Mouse (Mus musculus): ENCODE results near the gene Clec5a. TPM values are rescaled to one million over a fixed set of nuclear protein-coding genes. Genes with fewer than 3 reads are reported as not detected.
"Not testable (repeated sequence)": the region's sequence is repeated elsewhere in the genome, so short reads cannot be mapped to it uniquely, and the experiment has no call there.

Gene Clec5a
- 0.72 and 0.77 TPM in 2 replicates for polyA plus RNA-seq (2014; fragmentation: Nextera tagmentation; extraction: Ambion mirVana)

DNA sequence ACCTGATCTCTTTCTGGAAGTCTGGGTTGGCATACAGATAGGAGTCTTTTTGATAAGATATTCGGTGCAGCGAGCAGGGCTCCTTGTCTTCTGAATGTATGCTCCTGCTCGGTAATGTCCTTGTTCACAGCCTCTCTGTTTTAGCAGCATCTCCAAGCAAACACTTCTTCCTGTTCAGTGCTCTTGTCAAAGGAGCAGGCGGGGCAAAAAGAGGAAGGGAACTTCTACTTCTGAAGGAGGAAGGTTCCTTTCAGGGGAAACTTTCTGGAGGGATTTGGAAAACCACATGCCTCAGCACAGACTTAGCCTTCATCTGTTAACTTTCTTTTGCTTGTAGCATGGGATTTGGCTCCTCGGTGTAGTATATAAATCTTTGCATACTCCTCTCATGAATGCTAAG is at the start of gene Clec5a:
Clec5a (minus strand) TSS at position 177 of the 400 bp plus-strand sequence.
- no peak for DNase-seq (ENCODE audit: low spot score)
- no peak for ATAC-seq (replicated peaks; ENCODE audit: low FRiP score)
- Histone ChIP-seq H3K27me3 (ENCODE audit: control insufficient read depth, insufficient read depth, low read length) (no peaks in the 10 kb centered on the region), H3K9ac (ENCODE audit: low read length) (no peak within 1 kb of the TSS), H3K9me3 (ENCODE audit: control insufficient read depth, low read length) (no peaks in the 10 kb centered on the region), H3K36me3 (ENCODE audit: control insufficient read depth, insufficient read depth, low read length) (no peaks in the 10 kb centered on the region), H3K27ac (ENCODE audit: low read depth, low read length) (no peak within 1 kb of the TSS), H3K4me3 (ENCODE audit: low read depth, low read length) (no peak within 1 kb of the TSS), H3K4me2 (ENCODE audit: low read depth, low read length, severe bottlenecking) (no peak within 1 kb of the TSS), H3K4me1 (replicated peaks; ENCODE audit: control insufficient read depth, insufficient read depth, low read length) (no peaks in the 10 kb centered on the region)
- 93% methylated on average over 5 of the region's 5 CpGs for WGBS

DNA sequence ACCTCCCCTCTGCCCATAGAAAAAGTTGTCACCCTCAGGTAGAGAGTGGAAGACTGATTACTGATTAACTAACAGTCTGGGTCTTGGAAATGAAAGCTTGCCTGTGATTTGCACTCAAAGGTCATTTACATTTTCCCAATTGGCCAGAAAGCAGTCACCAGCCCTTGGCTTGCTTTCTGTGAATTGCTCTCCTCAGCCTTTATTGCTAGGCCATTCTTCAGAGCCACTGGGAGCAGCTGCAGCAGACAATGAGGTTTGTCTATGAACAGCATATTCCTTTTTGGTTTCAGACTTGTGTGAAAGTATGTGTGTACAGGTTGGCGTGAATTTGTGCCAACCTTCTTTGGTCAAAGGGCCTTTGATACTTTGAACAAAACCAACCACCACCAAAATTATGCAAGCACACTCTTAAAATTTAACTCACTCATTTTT is 49.0 kb upstream of the Clec5a start:
- no peak for ATAC-seq (replicated peaks; ENCODE audit: low FRiP score)

DNA sequence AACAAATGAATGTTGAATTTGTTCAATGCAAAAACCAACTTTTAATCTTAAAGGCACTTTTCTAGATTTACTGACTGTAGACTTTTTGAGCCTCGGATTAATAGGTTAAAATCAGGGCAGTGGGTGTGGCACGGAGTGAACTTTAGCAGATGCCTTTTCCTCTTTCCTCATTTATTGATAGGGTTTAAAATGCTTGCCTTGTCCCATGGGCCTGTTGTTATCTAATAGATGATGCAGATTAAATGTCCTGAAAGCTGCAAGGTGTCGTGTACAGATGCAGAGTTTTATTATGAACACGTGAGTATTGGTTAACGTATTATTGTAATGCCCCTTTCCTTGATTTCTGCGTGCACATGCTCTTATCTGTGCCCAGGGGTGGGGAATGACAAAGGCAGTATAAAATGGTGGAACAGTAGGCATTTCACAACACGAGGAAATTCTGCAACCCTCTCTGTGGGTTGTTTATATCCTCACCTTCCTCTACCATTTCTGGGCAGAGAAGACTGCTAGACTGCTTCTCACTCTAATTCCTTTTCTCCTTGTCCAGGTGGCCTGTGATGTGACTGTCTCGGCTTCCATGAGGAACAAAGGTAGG is 42.9 kb upstream of the Clec5a start, which contains the start of gene Mgam:
Mgam (plus strand) TSS at position 426 of the 595 bp plus-strand sequence.
- ATAC-seq (replicated peaks; ENCODE audit: low FRiP score) (no peak), DNase-seq (ENCODE audit: low spot score) (no peak)
- H3K9ac ChIP-seq (ENCODE audit: low read length): no peak within 1 kb of the TSS
- H3K4me1 ChIP-seq (replicated peaks; ENCODE audit: control insufficient read depth, insufficient read depth, low read length): no peaks in the 10 kb centered on the region
- no peaks in the 10 kb centered on the region for H3K27me3 ChIP-seq (ENCODE audit: control insufficient read depth, insufficient read depth, low read length)
- H3K4me3 ChIP-seq (ENCODE audit: low read depth, low read length): no peak within 1 kb of the TSS
- WGBS: 86% methylated on average over 8 of the region's 8 CpGs
- no peak within 1 kb of the TSS for H3K4me2 ChIP-seq (ENCODE audit: low read depth, low read length, severe bottlenecking)
- no peak within 1 kb of the TSS for H3K27ac ChIP-seq (ENCODE audit: low read depth, low read length)
- H3K36me3 ChIP-seq (ENCODE audit: control insufficient read depth, insufficient read depth, low read length): no peaks in the 10 kb centered on the region
- H3K9me3 ChIP-seq (ENCODE audit: control insufficient read depth, low read length): no peaks in the 10 kb centered on the region

More for the DNA sequence above, 49.0 kb upstream of the Clec5a start:
- 55% methylated on average over 1 of the region's 1 CpGs for WGBS
- H3K36me3 ChIP-seq (ENCODE audit: control insufficient read depth, insufficient read depth, low read length): no peaks in the 10 kb centered on the region
- H3K27ac ChIP-seq (ENCODE audit: low read depth, low read length): no peak overlapping the region
- H3K4me1 ChIP-seq (replicated peaks; ENCODE audit: control insufficient read depth, insufficient read depth, low read length): no peaks in the 10 kb centered on the region
- no peak overlapping the region for H3K4me3 ChIP-seq (ENCODE audit: low read depth, low read length)
- H3K4me2 ChIP-seq (ENCODE audit: low read depth, low read length, severe bottlenecking): no peak overlapping the region
- no peaks in the 10 kb centered on the region for H3K27me3 ChIP-seq (ENCODE audit: control insufficient read depth, insufficient read depth, low read length)
- DNase-seq (ENCODE audit: low spot score): no peak
- H3K9ac ChIP-seq (ENCODE audit: low read length): no peak overlapping the region
- no peaks in the 10 kb centered on the region for H3K9me3 ChIP-seq (ENCODE audit: control insufficient read depth, low read length)

DNA sequence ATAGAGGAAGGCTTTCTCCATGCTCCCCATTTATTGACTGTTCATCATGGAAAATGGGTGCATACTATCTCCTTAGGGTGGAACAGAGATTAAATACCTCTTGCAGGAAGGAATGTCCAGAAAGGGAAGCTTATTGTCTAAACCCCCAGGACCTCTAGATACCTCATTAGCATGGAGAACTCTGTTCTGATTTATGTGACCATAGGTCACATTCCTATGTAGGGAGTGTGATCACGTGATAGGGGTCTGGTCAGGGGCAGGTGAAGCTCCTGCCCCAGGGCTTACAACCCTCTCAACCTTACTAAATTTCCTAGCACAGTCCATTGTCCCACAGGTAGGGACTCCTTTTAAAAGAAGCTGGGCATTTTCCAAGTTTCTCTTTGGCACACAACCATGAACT is 40.5 kb upstream of the Clec5a start:
- Histone ChIP-seq H3K36me3 (ENCODE audit: control insufficient read depth, insufficient read depth, low read length) (no peaks in the 10 kb centered on the region), H3K27ac (ENCODE audit: low read depth, low read length) (no peak overlapping the region), H3K9ac (ENCODE audit: low read length) (no peak overlapping the region), H3K9me3 (ENCODE audit: control insufficient read depth, low read length) (no peaks in the 10 kb centered on the region), H3K4me2 (ENCODE audit: low read depth, low read length, severe bottlenecking) (no peak overlapping the region), H3K27me3 (ENCODE audit: control insufficient read depth, insufficient read depth, low read length) (no peaks in the 10 kb centered on the region), H3K4me3 (ENCODE audit: low read depth, low read length) (no peak overlapping the region), H3K4me1 (replicated peaks; ENCODE audit: control insufficient read depth, insufficient read depth, low read length) (no peaks in the 10 kb centered on the region)
- WGBS: 59% methylated on average over 1 of the region's 1 CpGs
- DNase-seq (ENCODE audit: low spot score) (no peak), ATAC-seq (replicated peaks; ENCODE audit: low FRiP score) (no peak)

DNA sequence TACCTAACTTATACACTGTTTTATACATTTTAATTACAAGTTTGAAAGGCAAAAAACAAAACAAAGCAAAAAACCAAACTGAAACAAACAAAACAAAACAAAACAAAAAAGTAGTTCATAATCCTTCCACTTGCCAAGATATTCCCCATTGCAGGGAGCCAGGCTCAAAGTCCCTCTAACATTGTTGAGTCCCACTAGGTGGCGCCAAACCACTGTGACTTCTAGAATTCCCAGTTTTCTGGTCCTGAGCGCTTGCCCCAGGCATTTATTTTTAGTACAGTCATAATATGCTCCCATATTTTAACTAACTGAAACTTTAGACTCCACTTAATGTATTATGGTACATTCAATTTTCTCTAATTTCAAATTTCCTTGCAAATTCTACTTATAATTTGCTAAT is 32.3 kb upstream of the Clec5a start:
- 24% methylated on average over 2 of the region's 2 CpGs for WGBS
- peak; percentile 79 for ATAC-seq (replicated peaks; ENCODE audit: low FRiP score)

GRCm38 (mm10) chr6:40613260-40613852 is 27.7 kb upstream of the Clec5a start, which contains the start of gene Tas2r138:
TSS of gene Tas2r138 (minus strand) at chr6:40613310.
- Histone ChIP-seq H3K27me3 (ENCODE audit: control insufficient read depth, insufficient read depth, low read length) (no peaks in the 10 kb centered on the region), H3K4me3 (ENCODE audit: low read depth, low read length) (no peak within 1 kb of the TSS), H3K9me3 (ENCODE audit: control insufficient read depth, low read length) (no peaks in the 10 kb centered on the region), H3K27ac (ENCODE audit: low read depth, low read length) (no peak within 1 kb of the TSS), H3K36me3 (ENCODE audit: control insufficient read depth, insufficient read depth, low read length) (no peaks in the 10 kb centered on the region), H3K4me2 (ENCODE audit: low read depth, low read length, severe bottlenecking) (no peak within 1 kb of the TSS), H3K9ac (ENCODE audit: low read length) (no peak within 1 kb of the TSS), H3K4me1 (replicated peaks; ENCODE audit: control insufficient read depth, insufficient read depth, low read length) (no peaks in the 10 kb centered on the region)
- WGBS: 85% methylated on average over 4 of the region's 4 CpGs
- no peak for ATAC-seq (replicated peaks; ENCODE audit: low FRiP score)
- DNase-seq (ENCODE audit: low spot score): no peak

More for the DNA sequence above, 32.3 kb upstream of the Clec5a start:
- no peaks in the 10 kb centered on the region for H3K9me3 ChIP-seq (ENCODE audit: control insufficient read depth, low read length)
- peak; percentile 76 for DNase-seq (ENCODE audit: low spot score)
- no peaks in the 10 kb centered on the region for H3K4me1 ChIP-seq (replicated peaks; ENCODE audit: control insufficient read depth, insufficient read depth, low read length)
- no peak overlapping the region for H3K27ac ChIP-seq (ENCODE audit: low read depth, low read length)
- H3K9ac ChIP-seq (ENCODE audit: low read length): no peak overlapping the region
- H3K27me3 ChIP-seq (ENCODE audit: control insufficient read depth, insufficient read depth, low read length): no peaks in the 10 kb centered on the region
- H3K4me3 ChIP-seq (ENCODE audit: low read depth, low read length): no peak overlapping the region
- no peak overlapping the region for H3K4me2 ChIP-seq (ENCODE audit: low read depth, low read length, severe bottlenecking)
- H3K36me3 ChIP-seq (ENCODE audit: control insufficient read depth, insufficient read depth, low read length): no peaks in the 10 kb centered on the region

DNA sequence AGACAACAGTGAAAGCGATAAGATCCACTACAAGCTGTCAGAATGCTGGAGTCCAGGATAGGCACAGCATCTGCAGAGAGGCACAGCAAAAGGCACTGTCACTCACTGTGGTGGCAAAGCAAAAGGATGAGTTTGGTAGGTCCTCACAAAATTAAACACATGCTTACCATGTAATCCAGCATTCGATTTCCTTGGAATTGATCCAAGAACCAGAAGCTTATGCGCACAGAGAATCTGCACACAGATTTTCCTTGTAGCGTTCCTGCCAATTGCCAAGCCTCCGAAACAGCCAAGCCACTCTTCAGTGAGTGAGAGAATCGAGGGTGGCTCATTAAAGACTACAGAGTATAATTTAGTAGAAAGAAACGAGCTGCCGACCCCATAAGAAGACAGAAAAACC is 24.6 kb upstream of the Clec5a start:
- 88% methylated on average over 8 of the region's 8 CpGs for WGBS

GRCm38 (mm10) chr6:40607431-40607830 is 21.8 kb upstream of the Clec5a start:
- H3K27ac ChIP-seq (ENCODE audit: low read depth, low read length): no peak overlapping the region
- H3K9me3 ChIP-seq (ENCODE audit: control insufficient read depth, low read length): no peaks in the 10 kb centered on the region
- H3K36me3 ChIP-seq (ENCODE audit: control insufficient read depth, insufficient read depth, low read length): no peaks in the 10 kb centered on the region
- no peak overlapping the region for H3K4me3 ChIP-seq (ENCODE audit: low read depth, low read length)
- no peak overlapping the region for H3K9ac ChIP-seq (ENCODE audit: low read length)
- no peaks in the 10 kb centered on the region for H3K4me1 ChIP-seq (replicated peaks; ENCODE audit: control insufficient read depth, insufficient read depth, low read length)
- ATAC-seq (replicated peaks; ENCODE audit: low FRiP score) (no peak), DNase-seq (ENCODE audit: low spot score) (no peak)
- H3K4me2 ChIP-seq (ENCODE audit: low read depth, low read length, severe bottlenecking): no peak overlapping the region
- H3K27me3 ChIP-seq (ENCODE audit: control insufficient read depth, insufficient read depth, low read length): no peaks in the 10 kb centered on the region

More for the DNA sequence above, 24.6 kb upstream of the Clec5a start:
- ATAC-seq (replicated peaks; ENCODE audit: low FRiP score) (no peak), DNase-seq (ENCODE audit: low spot score) (no peak)
- no peaks in the 10 kb centered on the region for H3K4me1 ChIP-seq (replicated peaks; ENCODE audit: control insufficient read depth, insufficient read depth, low read length)
- H3K36me3 ChIP-seq (ENCODE audit: control insufficient read depth, insufficient read depth, low read length): no peaks in the 10 kb centered on the region
- no peaks in the 10 kb centered on the region for H3K9me3 ChIP-seq (ENCODE audit: control insufficient read depth, low read length)
- H3K9ac ChIP-seq (ENCODE audit: low read length): no peak overlapping the region
- H3K4me2 ChIP-seq (ENCODE audit: low read depth, low read length, severe bottlenecking): no peak overlapping the region
- no peak overlapping the region for H3K27ac ChIP-seq (ENCODE audit: low read depth, low read length)
- no peaks in the 10 kb centered on the region for H3K27me3 ChIP-seq (ENCODE audit: control insufficient read depth, insufficient read depth, low read length)
- no peak overlapping the region for H3K4me3 ChIP-seq (ENCODE audit: low read depth, low read length)

DNA sequence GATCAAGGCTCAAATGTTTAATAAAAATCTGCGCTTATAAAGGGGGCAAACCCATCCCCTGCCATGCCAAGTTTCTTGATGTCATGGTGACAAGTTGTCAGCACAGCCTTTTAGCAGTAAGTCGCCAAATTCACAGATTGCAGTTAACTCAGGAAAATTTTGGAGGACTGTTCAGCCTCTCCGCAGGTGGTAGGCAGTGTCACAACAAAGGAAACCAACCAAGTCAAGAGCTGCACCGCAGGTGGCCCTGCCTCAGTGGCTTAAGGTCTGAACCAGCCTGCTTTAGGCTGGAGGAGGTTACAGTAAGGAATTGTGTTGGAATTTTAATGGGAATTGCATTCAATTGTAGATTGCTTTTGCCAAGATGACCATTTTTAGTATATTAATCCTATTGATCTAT is 12.9 kb upstream of the Clec5a start:
- not testable (repeated sequence) for H3K9ac ChIP-seq (ENCODE audit: low read length); H3K4me1 ChIP-seq (replicated peaks; ENCODE audit: control insufficient read depth, insufficient read depth, low read length); DNase-seq (ENCODE audit: low spot score); H3K27ac ChIP-seq (ENCODE audit: low read depth, low read length); H3K4me3 ChIP-seq (ENCODE audit: low read depth, low read length); ATAC-seq (replicated peaks; ENCODE audit: low FRiP score); H3K27me3 ChIP-seq (ENCODE audit: control insufficient read depth, insufficient read depth, low read length); H3K36me3 ChIP-seq (ENCODE audit: control insufficient read depth, insufficient read depth, low read length); H3K4me2 ChIP-seq (ENCODE audit: low read depth, low read length, severe bottlenecking); H3K9me3 ChIP-seq (ENCODE audit: control insufficient read depth, low read length)
- 29% methylated on average over 4 of the region's 4 CpGs for WGBS

Measured in forebrain, embryonic 11.5 days (tissue).